Mouse (Mus musculus) CD4-positive, CD25-positive, alpha-beta regulatory T cell, adult 2 months (primary cell): ENCODE data around the gene Grb2.

Experiments used
- DNase-seq: peaks from one replicate; pipeline ENCODE4 v3.0.0-alpha.2; 2012; ENCODE audit warnings: low read depth, low spot score

Gene Grb2

GRCm38 (mm10) chr11:115712674-115713298, 4.4 kb upstream of the Grb2 start:
- peak; percentile 70 for DNase-seq

DNA sequence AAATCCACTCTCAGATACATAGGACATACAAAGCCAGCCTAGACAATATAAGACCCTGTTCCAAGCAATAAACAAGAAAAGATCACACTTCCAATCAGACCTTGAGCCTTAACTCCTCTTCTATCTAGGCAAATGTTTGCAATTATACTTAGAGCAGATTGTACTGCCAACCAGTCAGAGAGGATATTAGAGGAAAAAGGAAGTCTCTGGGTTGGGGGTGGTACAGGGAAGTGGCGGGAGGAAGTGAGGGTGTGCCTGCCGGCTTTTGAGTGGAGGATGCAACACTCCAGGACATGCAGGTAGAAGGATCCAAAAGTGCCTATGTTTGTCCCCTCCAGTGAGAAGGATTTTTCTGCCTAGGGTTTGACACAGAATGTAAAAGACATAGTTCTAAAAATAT, 3.9 kb upstream of the Grb2 start:
- peak; percentile 42 for DNase-seq

DNA sequence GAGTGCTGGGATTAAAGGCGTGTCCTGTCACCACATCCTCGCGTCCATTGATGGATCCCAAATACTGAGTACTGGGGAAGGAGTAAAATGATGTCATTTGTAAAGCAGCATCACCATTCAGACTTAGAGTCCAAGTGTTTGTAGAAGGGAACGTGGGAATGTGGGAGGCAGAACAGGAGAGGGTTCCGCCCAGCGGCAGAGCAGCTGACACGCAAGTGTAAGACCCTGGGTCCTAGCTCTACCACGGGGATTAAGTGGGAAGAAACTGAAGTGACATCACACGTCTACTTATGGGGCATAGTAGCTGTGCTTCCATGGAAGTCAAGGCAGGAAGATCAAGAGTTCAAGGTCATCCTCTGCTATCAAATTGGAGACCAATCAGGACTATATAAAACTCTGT, 2.7 kb upstream of the Grb2 start:
- DNase-seq: no peak

- DNase-seq: no peak
Measured at GRCm38 (mm10) chr11:115709829-115710559, 1.6 kb upstream of the Grb2 start.

- peak; percentile 63 for DNase-seq
Measured at GRCm38 (mm10) chr11:115708956-115709828, 795 bp upstream of the Grb2 start.

DNA sequence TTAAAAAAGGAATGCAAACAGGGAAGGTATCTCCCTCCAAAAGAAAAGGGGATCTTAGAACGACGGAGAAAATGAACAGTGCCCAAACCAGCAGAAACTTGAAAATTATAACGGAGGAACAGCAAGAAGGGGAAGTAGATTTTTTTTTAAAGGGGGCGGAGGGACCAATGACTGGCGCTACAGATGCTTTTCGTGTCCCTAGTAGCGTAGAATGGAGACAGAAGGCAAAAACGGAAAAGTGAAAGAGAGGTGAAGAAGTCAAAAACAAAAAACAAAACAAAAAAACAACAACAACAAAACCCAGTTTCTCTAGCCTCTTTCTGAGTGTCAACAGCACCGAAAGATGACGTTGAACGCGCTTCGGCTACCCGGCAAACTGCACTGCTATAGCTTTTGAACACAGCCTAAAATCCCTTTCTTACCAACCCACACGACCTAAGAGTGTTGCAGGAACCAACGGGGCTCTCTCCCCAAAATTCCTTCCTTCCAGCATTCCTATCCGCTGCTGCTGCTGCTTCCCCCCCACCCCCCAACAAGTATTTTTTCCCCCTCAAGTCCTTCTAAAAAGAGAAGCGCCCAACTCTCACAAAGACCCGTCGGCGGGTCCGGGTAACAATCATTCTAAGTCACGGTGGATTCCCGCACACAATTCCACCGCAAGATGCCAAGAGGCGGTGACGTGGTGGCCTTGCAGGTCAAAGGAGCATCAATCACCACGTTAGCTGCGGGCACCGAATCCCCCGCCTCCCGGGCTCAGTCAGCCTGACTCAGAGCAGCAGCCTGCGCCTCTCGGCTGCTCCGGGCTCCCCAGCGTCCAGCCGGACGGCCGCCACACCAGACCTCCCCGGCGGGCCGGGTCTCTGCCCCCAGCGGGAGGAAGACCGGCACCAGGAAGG, 836 bp downstream of the Grb2 start:
- DNase-seq: peak; percentile 67

DNA sequence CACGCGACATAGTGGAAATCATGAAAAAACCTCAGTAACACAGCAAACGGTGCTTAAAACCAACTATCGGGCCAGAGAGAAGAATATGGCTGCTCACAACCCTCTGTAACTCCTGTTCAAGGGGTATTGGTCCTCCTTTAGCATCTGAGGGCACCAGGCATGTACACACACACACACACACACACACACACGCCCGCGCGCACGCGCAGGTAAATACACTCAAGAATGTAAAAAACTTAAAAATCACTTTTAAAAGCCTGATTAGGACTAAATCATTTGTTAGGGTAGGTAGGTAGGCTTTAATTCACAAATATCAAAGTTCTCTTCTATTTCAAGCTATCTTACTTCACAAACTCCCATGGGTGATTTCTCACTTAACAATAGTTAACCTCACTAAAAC, 1.8 kb downstream of the Grb2 start:
- no peak for DNase-seq

- peak; percentile 31 for DNase-seq
Measured at GRCm38 (mm10) chr11:115705561-115705960, 2.8 kb downstream of the Grb2 start.

DNA sequence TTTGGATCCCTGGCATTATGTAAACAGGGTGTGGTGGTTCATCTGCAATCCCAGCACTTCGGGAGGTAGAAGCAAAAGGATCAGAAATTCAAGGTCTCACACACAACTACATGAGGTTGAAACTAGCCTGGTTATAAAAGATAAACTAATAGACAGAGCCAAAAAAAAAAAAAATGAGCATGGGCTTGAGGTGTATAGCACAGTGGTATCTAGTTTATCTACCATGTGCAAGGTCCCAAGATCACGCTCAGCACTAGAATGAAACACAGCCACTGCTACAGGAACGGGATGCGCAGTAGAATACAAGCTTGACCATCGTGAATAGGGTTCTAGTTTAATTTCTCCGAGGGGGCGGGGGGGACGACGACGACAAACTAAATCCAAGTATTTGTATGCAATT, 3.7 kb downstream of the Grb2 start:
- DNase-seq: no peak

DNA sequence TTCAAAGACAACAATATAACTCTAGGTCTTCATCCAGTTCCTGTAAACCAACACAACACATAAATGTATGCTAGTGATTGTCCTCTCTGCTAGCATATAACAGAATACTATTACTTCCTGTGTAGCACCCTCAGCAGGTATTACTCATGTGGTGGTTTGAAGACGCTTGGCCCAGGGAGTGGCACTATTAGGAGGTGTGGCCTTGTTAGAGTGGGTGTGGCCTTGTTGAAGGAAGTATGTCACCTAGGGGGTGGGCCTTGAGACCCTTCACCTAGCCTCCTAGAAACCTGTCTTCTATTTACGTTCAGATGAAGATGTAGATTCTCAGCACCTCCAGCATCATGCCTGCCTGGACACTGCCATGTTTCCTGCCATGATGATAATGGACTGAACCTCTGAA, 4.9 kb downstream of the Grb2 start:
- DNase-seq: no peak

GRCm38 (mm10) chr11:115698986-115699728, 9.2 kb downstream of the Grb2 start:
- peak; percentile 89 for DNase-seq

- no peak for DNase-seq
Measured at GRCm38 (mm10) chr11:115697722-115698121, 10.7 kb downstream of the Grb2 start.

- DNase-seq: no peak
Measured at GRCm38 (mm10) chr11:115697091-115697490, 11.3 kb downstream of the Grb2 start.

DNA sequence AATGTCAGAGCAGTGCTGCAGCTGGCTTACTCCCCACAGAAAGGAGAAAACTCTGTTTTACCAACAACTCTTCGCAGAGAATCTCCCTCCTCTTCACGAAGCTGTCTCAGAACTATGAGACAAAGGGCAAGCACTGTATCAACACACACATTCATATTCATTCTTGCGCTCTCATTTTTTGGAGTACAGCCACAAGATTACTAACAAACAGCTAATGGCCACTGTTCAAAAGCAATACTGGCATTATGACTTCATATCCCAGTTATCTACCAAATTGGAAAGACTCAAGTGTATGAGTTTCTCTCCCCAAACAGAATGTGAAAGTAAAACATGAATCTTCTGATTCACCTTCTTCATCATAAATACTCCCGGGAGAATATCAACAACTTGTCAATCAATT, 11.9 kb downstream of the Grb2 start:
- no peak for DNase-seq

DNA sequence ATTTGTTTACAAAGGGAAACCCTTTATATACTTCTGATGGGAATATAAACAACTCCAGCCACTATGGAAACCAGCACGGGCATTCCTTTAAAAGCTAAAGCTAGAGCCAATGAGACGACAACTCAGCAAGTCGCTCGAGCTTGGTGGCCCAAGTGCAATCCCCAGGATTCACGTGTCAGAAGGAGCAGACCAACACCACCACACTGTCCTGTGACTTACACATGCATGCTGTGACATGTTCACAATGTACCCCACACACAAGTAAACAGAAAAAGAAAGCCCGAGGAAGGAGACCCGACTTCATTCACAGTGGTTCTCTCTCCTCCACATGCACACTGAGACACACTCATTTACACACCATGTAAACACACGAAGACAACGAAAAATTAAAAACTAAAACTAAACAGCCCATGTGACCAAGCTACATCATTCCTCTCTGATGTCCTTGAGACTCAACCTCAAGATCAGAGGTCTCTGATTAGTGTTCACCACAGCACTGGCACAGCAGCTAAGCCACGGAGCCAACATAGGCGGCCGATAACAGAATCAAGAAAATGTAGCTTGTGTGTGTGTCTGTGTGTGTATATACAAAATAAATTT, 14.3 kb downstream of the Grb2 start:
- DNase-seq: no peak

- peak; percentile 32 for DNase-seq
Measured at GRCm38 (mm10) chr11:115692800-115693199, 15.6 kb downstream of the Grb2 start.

DNA sequence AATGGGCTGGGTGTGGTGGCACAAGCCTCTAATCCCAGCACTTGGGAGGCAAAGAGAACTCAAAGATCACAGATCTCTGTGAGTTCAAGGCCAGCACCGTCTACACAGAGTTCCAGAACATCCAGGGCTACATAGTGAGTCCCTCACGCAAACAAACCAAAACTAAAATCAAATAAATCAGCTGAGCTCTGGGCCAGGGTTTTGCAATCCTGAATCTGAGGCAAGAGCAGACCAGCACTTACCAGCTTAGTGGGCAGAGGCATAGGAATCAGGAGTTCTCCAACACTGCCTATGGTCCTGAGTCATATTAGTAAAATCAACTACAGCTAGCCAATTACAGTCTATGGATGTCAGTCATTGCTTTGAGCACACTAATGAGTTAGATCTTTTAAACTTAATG, 16.4 kb downstream of the Grb2 start:
- DNase-seq: no peak

- no peak for DNase-seq
Measured at GRCm38 (mm10) chr11:115691511-115691910, 16.9 kb downstream of the Grb2 start.

DNA sequence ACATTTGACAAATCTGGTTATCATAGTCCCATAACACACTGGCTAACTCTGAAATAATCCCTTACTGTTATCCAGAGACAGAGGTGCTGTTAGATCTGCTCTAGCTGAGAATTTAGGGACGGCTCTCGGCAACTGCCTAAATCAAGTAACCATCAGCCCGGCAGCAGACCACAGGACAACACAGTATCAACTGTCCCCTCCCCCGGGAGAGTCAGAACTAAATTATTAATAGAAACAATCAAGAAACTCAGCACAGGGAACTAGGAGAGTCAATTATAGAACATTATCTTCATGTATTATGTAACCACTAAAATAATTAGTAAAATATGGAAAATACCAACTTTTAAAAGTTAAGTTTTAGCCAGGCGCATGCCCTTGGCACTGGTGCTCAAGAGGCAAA, 17.4 kb downstream of the Grb2 start:
- DNase-seq: no peak

- no peak for DNase-seq
Measured at GRCm38 (mm10) chr11:115690356-115690755, 18.0 kb downstream of the Grb2 start.
